Mouse (Mus musculus): ENCODE data around the gene Lyzl4.

GRCm38 (mm10) chr9:121642401-121643181 is 695 bp upstream of the Lyzl4 start, which contains the start of gene Vipr1:
- no peak for TF ChIP-seq POU5F1 (IDR thresholded peaks at IDR 0.05; ENCODE audit: borderline replicate concordance, low read length)
- no peak for TF ChIP-seq CTCF (conservative IDR thresholded peaks at IDR 0.05; ENCODE audit: low read length)
